Mouse (Mus musculus) B cell, adult (primary cell): ENCODE data around the gene Phactr2. TPM values are rescaled to one million over a fixed set of nuclear protein-coding genes. Genes with fewer than 3 reads are reported as not detected.

Experiments
- total RNA-seq: library from RNA; stranded (reverse); gene quantifications from 4 replicates; pipeline ENCODE4 v1.2.4, GENCODE M21; 2023; ENCODE audit not compliant: inconsistent age

The Phactr2 gene
- total RNA-seq = 0.51 to 0.84 TPM (median 0.75 TPM) in 4 replicates

GRCm38 (mm10) chr10:13473833-13474567 lies at the start of gene Phactr2:
Gene Phactr2, minus strand, starts transcription at chr10:13474412.

GRCm38 (mm10) chr10:13499331-13499730 lies 25.1 kb upstream of the Phactr2 start, which contains the start of gene Fuca2:
Gene Fuca2, plus strand, starts transcription at chr10:13499540.

GRCm38 (mm10) chr10:13192731-13193351 lies 281.4 kb downstream of the Phactr2 start, which contains the start of gene Ltv1:
Gene Ltv1, minus strand, starts transcription at chr10:13193168.

GRCm38 (mm10) chr10:13177973-13178624 lies 296.1 kb downstream of the Phactr2 start, which contains the start of gene Zc2hc1b:
Gene Zc2hc1b, minus strand, starts transcription at chr10:13178023.

Other genes starting within 250 kb of the Phactr2 start
- 26.7 to 33.7 TPM (median 30.8 TPM) in 4 replicates for gene Fuca2, start 25.1 kb upstream of the Phactr2 start, total RNA-seq
- gene Adat2, start 78.5 kb upstream of the Phactr2 start, total RNA-seq = 6.8 to 9.0 TPM (median 8.3 TPM) in 4 replicates
- 19.8 to 25.4 TPM (median 21.8 TPM) in 4 replicates for gene Pex3, start 78.7 kb upstream of the Phactr2 start, total RNA-seq